Mouse (Mus musculus) cerebellum, postnatal 10 days (tissue): ENCODE data around the gene Stard7.
A peak's percentile ranks its signal among the peaks of the same experiment; 100 is the strongest.
"Not testable (repeated sequence)": the region's sequence is repeated elsewhere in the genome, so short reads cannot be mapped to it uniquely, and the experiment has no call there.

Experiments
- DNase-seq, 2 experiments: peaks; one replicate each; pipeline ENCODE4 v3.0.0; 2021; ENCODE audit warnings: mixed read lengths in 2 of 2

Stard7 gene

GRCm38 (mm10) chr2:127269491-127270299 lies at the start of gene Stard7:
Gene Stard7, plus strand, starts transcription at chr2:127270218.
- peak; percentile 97 to 98 for DNase-seq

GRCm38 (mm10) chr2:127225261-127225660 lies 44.8 kb upstream of the Stard7 start:
- DNase-seq = no peak

GRCm38 (mm10) chr2:127237897-127238610 lies 32.0 kb upstream of the Stard7 start:
- DNase-seq = no peak

GRCm38 (mm10) chr2:127240065-127240464 lies 30.0 kb upstream of the Stard7 start:
- no peak for DNase-seq

- peak; percentile 98 to 99 for DNase-seq
These were observed 22.3 kb upstream of the Stard7 start, which contains the start of the genes Ciao1 and Tmem127 for GRCm38 (mm10) chr2:127247592-127248333. Gene Ciao1, minus strand, starts transcription at chr2:127247816. Gene Tmem127, plus strand, starts transcription at chr2:127247908.

- DNase-seq = peak; percentile 74 to 77
These were observed 21.5 kb upstream of the Stard7 start for GRCm38 (mm10) chr2:127248334-127249004.

GRCm38 (mm10) chr2:127250291-127251008 lies 19.6 kb upstream of the Stard7 start:
- no peak for DNase-seq

GRCm38 (mm10) chr2:127251457-127251856 lies 18.6 kb upstream of the Stard7 start:
- DNase-seq = no peak

- DNase-seq = peak; percentile 27 to 38
These were observed 18.0 kb upstream of the Stard7 start for GRCm38 (mm10) chr2:127251880-127252527.

- no peak for DNase-seq
These were observed 17.2 kb upstream of the Stard7 start for GRCm38 (mm10) chr2:127252787-127253186.

- no peak for DNase-seq
These were observed 15.3 kb upstream of the Stard7 start for GRCm38 (mm10) chr2:127254604-127255134.

GRCm38 (mm10) chr2:127255294-127255693 lies 14.7 kb upstream of the Stard7 start:
- DNase-seq = no peak

- DNase-seq = no peak
These were observed 10.7 kb upstream of the Stard7 start for GRCm38 (mm10) chr2:127259340-127259739.

GRCm38 (mm10) chr2:127262480-127262879 lies 7.5 kb upstream of the Stard7 start:
- no peak for DNase-seq

- DNase-seq = no peak
These were observed 2.2 kb upstream of the Stard7 start for GRCm38 (mm10) chr2:127267854-127268253.

GRCm38 (mm10) chr2:127270300-127271041 lies 453 bp downstream of the Stard7 start:
- DNase-seq = peak; percentile 90 to 93

- peak; percentile 62 to 70 for DNase-seq
These were observed 1.1 kb downstream of the Stard7 start for GRCm38 (mm10) chr2:127271042-127271515.

GRCm38 (mm10) chr2:127272049-127272448 lies 2.0 kb downstream of the Stard7 start:
- DNase-seq = not testable (repeated sequence)

- no peak for DNase-seq
These were observed 2.8 kb downstream of the Stard7 start for GRCm38 (mm10) chr2:127272806-127273205.

- no peak for DNase-seq
These were observed 4.6 kb downstream of the Stard7 start for GRCm38 (mm10) chr2:127274590-127274989.
